27 mouse cellular contexts compared by ENCODE assay signal in genomic region chrX:73560681-73561080, GRCm38 (mm10). TPM values are rescaled to one million over a fixed set of nuclear protein-coding genes. Genes with fewer than 3 reads are reported as not detected.
A peak's percentile ranks its signal among the peaks of the same experiment; 100 is the strongest.
DNase-seq lines count a peak whose midpoint lies in the region; ATAC-seq and TF ChIP-seq lines count a peak whose summit lies in the region.
"Had no signal": no experiment of that assay in that cellular context is flagged by ENCODE, and none has a peak within 500 bp of the region (broad histone marks: within the 10 kb centered on the region; RNA-seq: fewer than 3 reads in every experiment).

No protein-coding gene starts in this region.

- no peaks in the 10 kb centered on the region for H3K9me3 ChIP-seq in liver, postnatal 0 days (ENCODE audit: low read length)
- no peaks in the 10 kb centered on the region for H3K9me3 ChIP-seq in liver, embryonic 11.5 days (ENCODE audit: control insufficient read depth, low read length)
- H3K9me3 ChIP-seq: embryonic facial prominence, embryonic 13.5 days; embryonic facial prominence, embryonic 15.5 days; forebrain, embryonic 10.5 days; forebrain, embryonic 12.5 days had no signal

- H3K4me3 ChIP-seq in liver, postnatal 0 days (ENCODE audit: low read depth, low read length) = no peak overlapping the region
- no peak overlapping the region for H3K4me3 ChIP-seq in liver, embryonic 11.5 days (ENCODE audit: low read depth, low read length)
- H3K4me3 ChIP-seq in gastrocnemius, adult 2 months = no peak overlapping the region
- H3K4me3 ChIP-seq: embryonic facial prominence, embryonic 13.5 days; embryonic facial prominence, embryonic 15.5 days; erythroblast, embryonic 14.5 days; forebrain, embryonic 10.5 days; forebrain, embryonic 12.5 days had no signal

- no peaks in the 10 kb centered on the region for H3K4me1 ChIP-seq in liver, postnatal 0 days (ENCODE audit: insufficient read depth)
- no peaks in the 10 kb centered on the region for H3K4me1 ChIP-seq in liver, embryonic 11.5 days (replicated peaks; ENCODE audit: control insufficient read depth, insufficient read depth, low read length)
- H3K4me1 ChIP-seq: embryonic facial prominence, embryonic 13.5 days; embryonic facial prominence, embryonic 15.5 days; forebrain, embryonic 12.5 days had no signal

- H3K27ac ChIP-seq in liver, postnatal 0 days (ENCODE audit: low read depth) = no peak overlapping the region
- no peak overlapping the region for H3K27ac ChIP-seq in liver, embryonic 11.5 days (ENCODE audit: low read depth, low read length)
- no peak overlapping the region for H3K27ac ChIP-seq in gastrocnemius, adult 2 months
- H3K27ac ChIP-seq: embryonic facial prominence, embryonic 13.5 days; embryonic facial prominence, embryonic 15.5 days; forebrain, embryonic 10.5 days; forebrain, embryonic 12.5 days had no signal

- DNase-seq in liver, postnatal 0 days = peak; percentile 17
- DNase-seq in liver, embryonic 11.5 days (ENCODE audit: low spot score) = no peak
- DNase-seq in ES-CJ7 (ENCODE audit: low read depth, low spot score) = peak; percentile 13
- peak; percentile 79 for DNase-seq in ZHBTc4 (ENCODE audit: low read depth, low spot score)
- DNase-seq in gastrocnemius, adult 2 months = no peak
- DNase-seq: adrenal gland, adult 2 months; adrenal gland, postnatal 10 days; adrenal gland, postnatal 25 days; B cell, adult 2 months; cerebellum, adult 11 months; cerebellum, adult 18-20 months; cerebellum, adult 8-10 months; cerebellum, adult 9-11 months; cerebellum, postnatal 14 days; cerebellum, postnatal 36 days; embryo, embryonic 11 days had no signal

- 22% methylated on average over 3 of the region's 3 CpGs for WGBS in liver, postnatal 0 days (ENCODE audit: insufficient replicate concordance)
- 48% methylated on average over 3 of the region's 3 CpGs for WGBS in liver, embryonic 11.5 days

- H3K27me3 ChIP-seq in liver, postnatal 0 days (ENCODE audit: insufficient read depth, low read length) = peaks cover 3% of the 10 kb centered on the region; the same call in 1 of the 2 replicates
- peaks cover 23% of the 10 kb centered on the region for H3K27me3 ChIP-seq in liver, embryonic 11.5 days (replicated peaks; ENCODE audit: control insufficient read depth, insufficient read depth, low read length)
- H3K27me3 ChIP-seq: CH12.LX had no signal

- no peak for TF ChIP-seq EP300 in liver, postnatal 0 days (IDR thresholded peaks at IDR 0.05; ENCODE audit: low read depth)

- TF ChIP-seq CTCF in liver, postnatal 0 days (IDR thresholded peaks at IDR 0.05; ENCODE audit: low read depth) = no peak
- TF ChIP-seq CTCF in gastrocnemius, adult 2 months (IDR thresholded peaks at IDR 0.05) = no peak

- ATAC-seq in liver, postnatal 0 days = no peak
- ATAC-seq in liver, embryonic 11.5 days (replicated peaks; ENCODE audit: low FRiP score) = no peak
- ATAC-seq: CD4-positive, CD25-positive, alpha-beta regulatory T cell, adult 4 months; forebrain, embryonic 14.5 days; forebrain, embryonic 16.5 days had no signal

- H3K4me2 ChIP-seq in liver, postnatal 0 days (ENCODE audit: low read depth, low read length) = no peak overlapping the region
- H3K4me2 ChIP-seq in liver, embryonic 11.5 days = no peak overlapping the region
- H3K4me2 ChIP-seq: embryonic facial prominence, embryonic 13.5 days; embryonic facial prominence, embryonic 15.5 days; forebrain, embryonic 12.5 days had no signal

- H3K9ac ChIP-seq in liver, postnatal 0 days (replicated peaks) = no peak overlapping the region
- no peak overlapping the region for H3K9ac ChIP-seq in liver, embryonic 11.5 days (ENCODE audit: low read depth, low read length)
- H3K9ac ChIP-seq: embryonic facial prominence, embryonic 13.5 days; embryonic facial prominence, embryonic 15.5 days; forebrain, embryonic 12.5 days had no signal

- H3K36me3 ChIP-seq in liver, postnatal 0 days (replicated peaks; ENCODE audit: insufficient read depth, low read length) = no peaks in the 10 kb centered on the region
- H3K36me3 ChIP-seq in liver, embryonic 11.5 days (ENCODE audit: control insufficient read depth, insufficient read depth, low read length) = no peaks in the 10 kb centered on the region
- H3K36me3 ChIP-seq: embryonic facial prominence, embryonic 13.5 days; embryonic facial prominence, embryonic 15.5 days; forebrain, embryonic 10.5 days; forebrain, embryonic 12.5 days had no signal

- intact Hi-C loops in gastrocnemius, adult 2 months (cut with DNase I) = no loop called here

RNA-seq across cellular contexts. Expression of gene Atp2b3, which starts 57.8 kb away (rescaled TPM):
- polyA plus RNA-seq in liver, postnatal 0 days (2015; fragmentation: Nextera tagmentation; extraction: Ambion mirVana) = not detected in 2 replicates
- 0.09 and 0.10 TPM in 2 replicates for polyA plus RNA-seq in liver, embryonic 11.5 days (2014; fragmentation: Nextera tagmentation; extraction: Ambion mirVana)
- total RNA-seq in gastrocnemius, adult 2 months (2021) = 10 to 100 TPM; 10.1 to 12.7 TPM
- total RNA-seq: CH12.LX; common myeloid progenitor, adult 5-6 weeks; MEL had no signal
- polyA plus RNA-seq: CD4-positive, CD25-positive, alpha-beta regulatory T cell, adult 4 months; erythroblast, embryonic 14.5 days had no signal

Comparison
In these comparisons a context has a peak if more than half of its experiments do, and no peak if none do; other contexts are left out.
1. DNase-seq: peak in liver, postnatal 0 days (single experiment), ES-CJ7 (single experiment) and ZHBTc4 (single experiment); none in liver, embryonic 11.5 days (single experiment) and gastrocnemius, adult 2 months (single experiment).